Mouse (Mus musculus) heart, adult 2 months (tissue): ENCODE data around the gene 1700092M07Rik. TPM values are rescaled to one million over a fixed set of nuclear protein-coding genes. Genes with fewer than 3 reads are reported as not detected.

ENCODE experiments used
- DNase-seq, 2 experiments: peaks; one replicate each; pipeline ENCODE4 v3.0.0; 2021
- H3K27ac ChIP-seq: fragments of 200-600 bp; 2 replicates; pipeline ENCODE4 v1.8.1; 2022
- H3K27me3 ChIP-seq: fragments of 200-500 bp; 2 replicates; pipeline ENCODE4 v1.6.1; 2012; ENCODE audit warnings: mild to moderate bottlenecking, low read length, inconsistent platforms, mixed read lengths; ENCODE audit not compliant: control insufficient read depth, insufficient read depth
- H3K36me3 ChIP-seq: fragments of 200-500 bp; 2 replicates; pipeline ENCODE4 v1.6.1; 2012; ENCODE audit warnings: low read length, inconsistent platforms; ENCODE audit not compliant: control insufficient read depth, insufficient read depth
- H3K4me1 ChIP-seq: fragments of 200-500 bp; 2 replicates; pipeline ENCODE4 v1.6.1; 2011; ENCODE audit warnings: low read length; ENCODE audit not compliant: control insufficient read depth, insufficient read depth
- H3K4me3 ChIP-seq: fragments of 200-600 bp; 2 replicates; pipeline ENCODE4 v1.8.1; 2022
- H3K79me2 ChIP-seq: fragments of 200-500 bp; replicated peaks from 2 replicates; pipeline ENCODE4 v1.6.1; 2012; ENCODE audit warnings: mild to moderate bottlenecking, inconsistent platforms, low read length, moderate library complexity, mixed read lengths; ENCODE audit not compliant: control insufficient read depth, insufficient read depth
- H3K9ac ChIP-seq: fragments of 200-500 bp; 2 replicates; pipeline ENCODE4 v1.6.1; 2012; ENCODE audit warnings: low read depth, mild to moderate bottlenecking, control low read depth, inconsistent platforms, low read length, mixed read lengths
- CTCF ChIP-seq: fragments of 200-600 bp; IDR thresholded peaks from 2 replicates; pipeline ENCODE4 v1.8.1; 2022; ENCODE audit warnings: antibody characterized with exemption, mild to moderate bottlenecking, moderate library complexity
- EP300 ChIP-seq: fragments of 200-500 bp; IDR thresholded peaks from 2 replicates; pipeline ENCODE4 v1.6.1; 2011; ENCODE audit warnings: low read depth, low read length, control low read depth; ENCODE audit not compliant: insufficient read depth
- POLR2A ChIP-seq: fragments of 200-500 bp; IDR thresholded peaks from 2 replicates; pipeline ENCODE4 v1.6.1; 2011; ENCODE audit warnings: mild to moderate bottlenecking, low read depth, low read length, control low read depth; ENCODE audit not compliant: insufficient read depth
- WGBS: fragments of 180-500 bp; shearing (Covaris S2); methylation state at CpG from one replicate; pipeline ENCODE4 v1.1.7; 2018; 5-methylcytosine and 5-hydroxymethylcytosine counted together
- intact Hi-C: fragments of 180-260 bp; cut with DNase I; formaldehyde crosslinking; loops from one replicate; pipeline ENCODE4 v1.15.1; 2025
- microRNA-seq, 2 experiments: library from miRNA; unstranded; fragments of <30 nt; microRNA quantifications; one replicate each; pipeline ENCODE4 v1.2.0; 2021
- polyA plus RNA-seq: library from polyadenylated mRNA; depleted of rRNA; stranded (reverse); fragments of >200 nt; gene quantifications from 2 replicates; pipeline ENCODE4 v1.2.3, GENCODE M21; 2012; rRNA removed
- total RNA-seq, 2 experiments: library from RNA; stranded (reverse); gene quantifications; 2 replicates each; pipeline ENCODE4 v1.2.3; 2021

Gene 1700092M07Rik
- total and polyA plus RNA-seq, 3 experiments = 0.57 to 0.62 TPM; not detected in 1

GRCm38 (mm10) chr19:8789171-8789570 is 48.7 kb downstream of the 1700092M07Rik start:
- no peak for DNase-seq
- no peak overlapping the region for H3K9ac ChIP-seq

GRCm38 (mm10) chr19:8790171-8790570 is 49.7 kb downstream of the 1700092M07Rik start:
- Histone ChIP-seq H3K79me2 (no peaks in the 10 kb centered on the region), H3K27ac (no peak overlapping the region), H3K4me1 (no peaks in the 10 kb centered on the region), H3K4me3 (no peak overlapping the region), H3K9ac (no peak overlapping the region), H3K36me3 (no peaks in the 10 kb centered on the region), H3K27me3 (no peaks in the 10 kb centered on the region)
- DNase-seq = no peak
- no peak for TF ChIP-seq CTCF
- TF ChIP-seq EP300 = no peak
- no peak for TF ChIP-seq POLR2A
- intact Hi-C loops = no loop called here
- 75% methylated on average over 7 of the region's 7 CpGs for WGBS

More at GRCm38 (mm10) chr19:8789171-8789570, 48.7 kb downstream of the 1700092M07Rik start:
- no peaks in the 10 kb centered on the region for H3K27me3 ChIP-seq
- WGBS = 47% methylated on average over 1 of the region's 1 CpGs
- TF ChIP-seq CTCF = no peak
- no peak for TF ChIP-seq EP300
- no peak for TF ChIP-seq POLR2A
- H3K36me3 ChIP-seq = no peaks in the 10 kb centered on the region
- H3K79me2 ChIP-seq = no peaks in the 10 kb centered on the region
- H3K4me3 ChIP-seq = no peak overlapping the region
- intact Hi-C loops = no loop called here
- no peak overlapping the region for H3K27ac ChIP-seq
- no peaks in the 10 kb centered on the region for H3K4me1 ChIP-seq

Small RNA genes lying within 50 kb of the gene (microRNA-seq; reads per million reads assigned to microRNA genes)
- gene Mir6992 = 0 reads per million in 2 experiments

Other genes starting within 250 kb of the 1700092M07Rik start
Only the 30 nearest of the 33 such genes appear.
- not detected for gene Slc22a8, start 149.5 kb upstream of the 1700092M07Rik start, total RNA-seq
- 0.04 and 0.09 TPM in 2 replicates for gene Slc22a8, start 149.5 kb upstream of the 1700092M07Rik start, polyA plus RNA-seq
- not detected for gene Slc22a6, start 122.7 kb upstream of the 1700092M07Rik start, total RNA-seq
- gene Slc22a6, start 122.7 kb upstream of the 1700092M07Rik start, polyA plus RNA-seq = not detected in 2 replicates
- not detected for gene Chrm1, start 76.9 kb upstream of the 1700092M07Rik start, total RNA-seq
- 0.09 and 0.21 TPM in 2 replicates for gene Chrm1, start 76.9 kb upstream of the 1700092M07Rik start, polyA plus RNA-seq
- 10 to 100 TPM; 41.0 to 42.2 TPM for gene Slc3a2, start 17.3 kb upstream of the 1700092M07Rik start, total RNA-seq
- gene Slc3a2, start 17.3 kb upstream of the 1700092M07Rik start, polyA plus RNA-seq = 60.9 and 61.1 TPM in 2 replicates
- gene Wdr74, start 4.9 kb upstream of the 1700092M07Rik start, total RNA-seq = 10 to 100 TPM; 18.7 to 19.2 TPM
- gene Wdr74, start 4.9 kb upstream of the 1700092M07Rik start, polyA plus RNA-seq = 15.7 and 18.2 TPM in 2 replicates
- gene Stx5a, start 695 bp downstream of the 1700092M07Rik start, total RNA-seq = 10 to 100 TPM; 23.8 to 25.3 TPM
- 33.4 and 49.3 TPM in 2 replicates for gene Stx5a, start 695 bp downstream of the 1700092M07Rik start, polyA plus RNA-seq
- gene Nxf1, start 16.4 kb downstream of the 1700092M07Rik start, total RNA-seq = 10 to 100 TPM; 35.5 to 41.8 TPM
- 66.5 and 93.2 TPM in 2 replicates for gene Nxf1, start 16.4 kb downstream of the 1700092M07Rik start, polyA plus RNA-seq
- gene Tmem223, start 30.3 kb downstream of the 1700092M07Rik start, total RNA-seq = 100 to 1,000 TPM; 108 to 130 TPM
- 212 and 233 TPM in 2 replicates for gene Tmem223, start 30.3 kb downstream of the 1700092M07Rik start, polyA plus RNA-seq
- gene Tmem179b, start 33.7 kb downstream of the 1700092M07Rik start, total RNA-seq = 10 to 100 TPM; 14.8 to 17.1 TPM
- 44.5 and 44.9 TPM in 2 replicates for gene Tmem179b, start 33.7 kb downstream of the 1700092M07Rik start, polyA plus RNA-seq
- 1 to 10 TPM; 7.8 to 9.1 TPM for gene Taf6l, start 45.7 kb downstream of the 1700092M07Rik start, total RNA-seq
- gene Taf6l, start 45.7 kb downstream of the 1700092M07Rik start, polyA plus RNA-seq = 6.0 and 6.2 TPM in 2 replicates
- gene Polr2g, start 57.9 kb downstream of the 1700092M07Rik start, total RNA-seq = 10 to 100 TPM; 53.4 to 56.3 TPM
- 55.1 and 84.1 TPM in 2 replicates for gene Polr2g, start 57.9 kb downstream of the 1700092M07Rik start, polyA plus RNA-seq
- 1 to 10 TPM; 1.4 to 1.5 TPM for gene Zbtb3, start 61.8 kb downstream of the 1700092M07Rik start, total RNA-seq
- gene Zbtb3, start 61.8 kb downstream of the 1700092M07Rik start, polyA plus RNA-seq = 2.0 and 2.5 TPM in 2 replicates
- 10 to 100 TPM; 14.1 TPM for gene Ttc9c, start 78.6 kb downstream of the 1700092M07Rik start, total RNA-seq
- gene Ttc9c, start 78.6 kb downstream of the 1700092M07Rik start, polyA plus RNA-seq = 9.5 and 17.8 TPM in 2 replicates
- 10 to 100 TPM; 44.7 to 47.5 TPM for gene Hnrnpul2, start 79.3 kb downstream of the 1700092M07Rik start, total RNA-seq
- gene Hnrnpul2, start 79.3 kb downstream of the 1700092M07Rik start, polyA plus RNA-seq = 12.4 and 23.2 TPM in 2 replicates
- not detected for gene AC129217.1, start 89.1 kb downstream of the 1700092M07Rik start, total RNA-seq
- gene AC129217.1, start 89.1 kb downstream of the 1700092M07Rik start, polyA plus RNA-seq = not detected in 2 replicates
- gene Bscl2, start 96.7 kb downstream of the 1700092M07Rik start, total RNA-seq = 10 to 100 TPM; 22.6 to 23.5 TPM
- 52.3 and 67.7 TPM in 2 replicates for gene Bscl2, start 96.7 kb downstream of the 1700092M07Rik start, polyA plus RNA-seq
- gene Gng3, start 98.5 kb downstream of the 1700092M07Rik start, total RNA-seq = not detected
- gene Gng3, start 98.5 kb downstream of the 1700092M07Rik start, polyA plus RNA-seq = 0.23 and 0.35 TPM in 2 replicates
- gene Lrrn4cl, start 110.0 kb downstream of the 1700092M07Rik start, total RNA-seq = 1 to 10 TPM; 2.6 to 3.7 TPM
- gene Lrrn4cl, start 110.0 kb downstream of the 1700092M07Rik start, polyA plus RNA-seq = 3.8 and 5.7 TPM in 2 replicates
- 100 to 1,000 TPM; 108 to 135 TPM for gene Ubxn1, start 130.8 kb downstream of the 1700092M07Rik start, total RNA-seq
- 60.7 and 62.2 TPM in 2 replicates for gene Ubxn1, start 130.8 kb downstream of the 1700092M07Rik start, polyA plus RNA-seq
- gene Uqcc3, start 140.2 kb downstream of the 1700092M07Rik start, total RNA-seq = 10 to 100 TPM; 49.9 to 56.5 TPM
- 43.7 and 48.6 TPM in 2 replicates for gene Uqcc3, start 140.2 kb downstream of the 1700092M07Rik start, polyA plus RNA-seq
- 1 to 10 TPM; 4.2 to 5.2 TPM for gene Lbhd1, start 143.0 kb downstream of the 1700092M07Rik start, total RNA-seq
- gene Lbhd1, start 143.0 kb downstream of the 1700092M07Rik start, polyA plus RNA-seq = 1.1 and 1.3 TPM in 2 replicates
- gene Gm49403, start 143.2 kb downstream of the 1700092M07Rik start, total RNA-seq = not detected
- not detected in 2 replicates for gene Gm49403, start 143.2 kb downstream of the 1700092M07Rik start, polyA plus RNA-seq
- 10 to 100 TPM; 15.6 to 21.0 TPM for gene 1810009A15Rik, start 148.1 kb downstream of the 1700092M07Rik start, total RNA-seq
- 10.1 and 10.5 TPM in 2 replicates for gene 1810009A15Rik, start 148.1 kb downstream of the 1700092M07Rik start, polyA plus RNA-seq
- gene Gm49416, start 148.2 kb downstream of the 1700092M07Rik start, total RNA-seq = 1 to 10 TPM in 1 of 2 experiments, under 1 TPM in 1; 0.57 to 3.2 TPM
- 1.2 and 1.3 TPM in 2 replicates for gene Gm49416, start 148.2 kb downstream of the 1700092M07Rik start, polyA plus RNA-seq
- 10 to 100 TPM; 10.6 to 12.6 TPM for gene Ints5, start 152.3 kb downstream of the 1700092M07Rik start, total RNA-seq
- gene Ints5, start 152.3 kb downstream of the 1700092M07Rik start, polyA plus RNA-seq = 10.8 and 13.5 TPM in 2 replicates
- 10 to 100 TPM; 50.3 to 52.5 TPM for gene Ganab, start 157.4 kb downstream of the 1700092M07Rik start, total RNA-seq
- gene Ganab, start 157.4 kb downstream of the 1700092M07Rik start, polyA plus RNA-seq = 54.5 and 90.0 TPM in 2 replicates
- gene B3gat3, start 179.7 kb downstream of the 1700092M07Rik start, total RNA-seq = 10 to 100 TPM; 35.4 to 42.3 TPM
- 59.4 and 61.2 TPM in 2 replicates for gene B3gat3, start 179.7 kb downstream of the 1700092M07Rik start, polyA plus RNA-seq
- gene Rom1, start 188.6 kb downstream of the 1700092M07Rik start, total RNA-seq = 10 to 100 TPM; 21.8 to 23.1 TPM
- gene Rom1, start 188.6 kb downstream of the 1700092M07Rik start, polyA plus RNA-seq = 24.9 and 30.7 TPM in 2 replicates
- gene Eml3, start 188.8 kb downstream of the 1700092M07Rik start, total RNA-seq = 1 to 10 TPM; 7.0 to 9.7 TPM
- gene Eml3, start 188.8 kb downstream of the 1700092M07Rik start, polyA plus RNA-seq = 17.6 and 18.4 TPM in 2 replicates
- gene Mta2, start 201.2 kb downstream of the 1700092M07Rik start, total RNA-seq = 10 to 100 TPM; 29.0 to 32.1 TPM
- 13.1 and 15.6 TPM in 2 replicates for gene Mta2, start 201.2 kb downstream of the 1700092M07Rik start, polyA plus RNA-seq